Mouse (Mus musculus): ENCODE measurements around the gene 1700029J07Rik.

1700029J07Rik gene

GRCm38 (mm10) chr8:45970894-45971293 is 4.2 kb downstream of the 1700029J07Rik start:
- in situ Hi-C loops (cut with MboI, MseI) = no loop called here

DNA sequence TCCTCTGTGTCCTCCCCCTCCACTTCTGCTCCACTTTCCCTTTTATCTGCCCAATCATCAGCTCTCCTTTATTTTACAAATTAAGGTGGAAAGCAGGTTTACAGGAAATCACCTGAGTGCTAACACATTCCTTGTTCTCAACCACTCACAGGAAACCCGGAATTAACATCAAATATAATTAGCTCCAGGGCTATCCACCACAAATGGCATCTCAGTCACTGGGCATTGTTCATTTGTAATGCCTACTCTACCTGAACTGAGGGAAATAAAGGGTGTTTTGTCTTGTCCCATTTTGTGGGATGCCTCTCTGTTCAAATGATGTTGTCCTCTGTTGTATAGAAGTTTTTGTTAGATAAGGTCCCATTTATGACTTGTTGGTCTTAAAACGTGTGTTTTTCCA is 24.4 kb downstream of the 1700029J07Rik start:
- in situ Hi-C loops (cut with MboI, MseI) = no loop called here

DNA sequence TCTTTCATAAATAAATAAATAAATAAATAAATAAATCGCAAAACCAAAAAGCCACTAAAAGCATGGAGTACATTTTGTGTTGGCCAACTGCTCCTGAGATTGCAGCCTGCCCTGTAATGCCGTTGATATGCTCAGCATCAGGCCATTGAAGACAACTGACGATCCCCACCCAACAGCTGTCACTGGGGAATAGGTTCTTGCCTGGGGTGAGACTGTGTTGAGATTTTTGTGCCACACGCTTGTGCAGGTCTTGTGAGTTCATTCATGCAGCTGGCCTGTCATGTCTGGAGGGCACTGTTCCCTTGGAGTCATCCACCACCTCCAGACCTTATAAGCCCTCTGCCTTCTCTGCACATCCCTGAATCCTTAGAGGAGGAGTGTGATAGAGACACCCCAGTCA is 28.8 kb downstream of the 1700029J07Rik start:
- in situ Hi-C loops (cut with MboI, MseI) = loop anchor here (10.0 kb wide), 1 partner anchor 601 kb away; no protein-coding TSS in a partner anchor

DNA sequence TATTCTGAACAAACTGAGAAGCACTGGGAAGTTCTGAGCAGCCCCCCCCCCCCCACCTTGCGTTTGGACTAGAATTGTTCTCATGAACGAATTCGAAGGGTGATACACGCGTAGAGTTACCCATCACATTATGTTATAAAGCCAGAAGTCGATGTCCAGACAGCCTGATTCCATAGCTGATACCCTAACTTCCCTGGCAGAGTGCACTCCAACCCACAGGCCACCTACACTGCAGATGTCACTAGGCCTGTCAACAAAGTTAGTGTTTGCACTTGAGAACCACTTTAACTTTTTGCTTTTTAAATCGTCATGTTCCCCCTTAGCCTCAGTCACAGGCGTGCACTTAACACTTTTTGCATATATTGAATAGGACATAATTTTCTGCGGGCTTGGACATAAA is 38.1 kb downstream of the 1700029J07Rik start:
- in situ Hi-C loops (cut with MboI, MseI) = no loop called here

- in situ Hi-C loops (cut with MboI, MseI) = loop anchor here (5.0 kb wide), 3 partner anchors 117 to 882 kb away; no protein-coding TSS in a partner anchor
Measured at GRCm38 (mm10) chr8:45934582-45935014, 40.5 kb downstream of the 1700029J07Rik start, which contains the start of gene Ccdc110. Gene Ccdc110 (plus strand): TSS chr8:45934619.

- in situ Hi-C loops (cut with MboI, MseI) = no loop called here
Measured at GRCm38 (mm10) chr8:45922116-45922515, 52.9 kb downstream of the 1700029J07Rik start.

DNA sequence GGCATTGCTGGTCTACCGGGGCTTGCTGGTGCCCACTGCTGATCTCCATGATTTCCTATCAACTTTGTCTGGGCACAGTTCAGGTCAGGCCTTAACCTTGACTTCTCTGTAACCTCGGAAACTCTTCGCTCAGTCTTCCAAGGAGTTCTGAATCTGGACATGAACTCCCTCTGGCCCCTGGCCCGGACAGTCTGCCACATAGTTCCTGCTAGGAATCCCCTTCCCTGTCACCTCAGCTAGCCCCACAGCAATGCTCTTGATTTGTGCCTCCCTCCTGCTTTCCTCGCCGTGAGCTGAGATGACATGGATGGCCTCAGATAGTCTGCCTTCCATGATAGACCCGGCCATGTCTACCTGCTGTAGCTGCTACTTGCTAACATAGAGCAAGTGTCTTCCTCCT is 54.7 kb downstream of the 1700029J07Rik start:
- in situ Hi-C loops (cut with MboI, MseI) = no loop called here

DNA sequence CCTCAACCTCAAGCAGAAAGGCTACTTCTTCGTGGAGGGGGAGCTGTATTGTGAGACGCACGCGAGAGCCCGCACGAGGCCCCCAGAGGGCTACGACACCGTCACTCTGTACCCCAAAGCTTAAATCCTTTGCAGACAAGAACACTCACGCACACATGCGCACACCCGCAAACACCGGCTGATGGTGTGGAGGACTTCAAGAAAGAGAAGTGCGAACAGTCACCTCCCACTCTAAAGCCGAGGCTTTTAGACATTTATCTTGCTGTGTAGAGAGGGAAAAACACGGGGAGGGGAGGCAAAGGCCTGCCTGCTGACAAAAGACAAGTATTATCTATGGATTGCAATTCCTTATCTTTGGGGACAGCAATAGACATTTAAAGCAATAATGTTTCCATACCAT is 56.2 kb downstream of the 1700029J07Rik start:
- in situ Hi-C loops (cut with MboI, MseI) = no loop called here

- in situ Hi-C loops (cut with MboI, MseI) = no loop called here
Measured at GRCm38 (mm10) chr8:45917040-45917679, 57.9 kb downstream of the 1700029J07Rik start.

DNA sequence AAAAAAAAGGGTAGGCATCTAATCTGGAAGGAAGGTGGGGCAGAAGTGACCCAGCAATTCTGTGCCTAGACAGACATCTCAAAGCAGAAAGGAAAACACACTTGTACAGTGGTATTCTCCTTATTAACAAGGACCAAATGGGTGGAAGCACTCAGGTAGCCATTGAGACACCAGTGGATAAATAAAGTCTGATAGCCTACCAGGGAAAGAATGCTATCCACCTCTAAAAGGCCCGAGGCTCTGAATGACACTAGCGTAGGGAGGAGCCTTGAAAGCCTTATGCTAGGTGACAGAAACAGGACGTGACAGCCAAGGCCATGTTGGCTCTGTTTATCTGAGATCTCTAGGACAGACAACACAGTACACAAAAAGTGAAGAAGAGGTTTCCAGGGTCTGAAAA is 58.6 kb downstream of the 1700029J07Rik start:
- in situ Hi-C loops (cut with MboI, MseI) = no loop called here

- in situ Hi-C loops (cut with MboI, MseI) = no loop called here
Measured at GRCm38 (mm10) chr8:45913707-45914106, 61.3 kb downstream of the 1700029J07Rik start.

GRCm38 (mm10) chr8:45906251-45906619 is 68.8 kb downstream of the 1700029J07Rik start:
- in situ Hi-C loops (cut with MboI, MseI) = no loop called here

- in situ Hi-C loops (cut with MboI, MseI) = no loop called here
Measured at GRCm38 (mm10) chr8:45905591-45906250, 69.3 kb downstream of the 1700029J07Rik start.

DNA sequence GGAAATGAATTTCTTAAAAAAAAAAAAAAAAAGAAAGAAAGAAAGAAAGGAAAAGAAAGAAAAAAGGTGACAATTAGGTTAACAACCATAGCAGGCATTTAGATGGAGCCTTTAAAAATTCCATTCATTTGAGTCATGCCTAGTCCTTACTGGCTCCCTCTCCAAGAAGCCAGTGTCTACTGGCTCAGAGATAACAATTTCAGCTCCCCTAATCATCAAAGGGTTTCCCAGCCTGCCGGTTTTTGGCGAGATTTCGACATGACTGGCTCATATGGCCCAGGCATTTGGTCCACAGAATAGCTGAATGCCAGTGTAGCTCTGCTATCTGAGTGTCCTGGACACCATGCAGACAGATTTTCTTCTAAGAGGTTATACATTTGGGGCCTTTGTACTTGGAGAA is 71.4 kb downstream of the 1700029J07Rik start:
- in situ Hi-C loops (cut with MboI, MseI) = no loop called here
